Mouse (Mus musculus): ENCODE measurements around the gene Speer4b. TPM values are rescaled to one million over a fixed set of nuclear protein-coding genes. Genes with fewer than 3 reads are reported as not detected.

Speer4b gene
- total and polyA plus RNA-seq, 2 experiments from 2014 or later, result 0.44 TPM; not detected in 1

- H3K4me2 ChIP-seq (ENCODE audit: low read depth), result no peak overlapping the region
- no peak overlapping the region for H3K27ac ChIP-seq (ENCODE audit: low read depth, low read length)
- no peaks in the 10 kb centered on the region; the same call in 1 of the 2 replicates for H3K36me3 ChIP-seq (ENCODE audit: insufficient read depth)
- no peak for TF ChIP-seq CTCF (IDR thresholded peaks at IDR 0.05; ENCODE audit: low read depth)
- DNase-seq (no peak), ATAC-seq (no peak; the same call in 1 of the 2 replicates)
- H3K27me3 ChIP-seq (ENCODE audit: insufficient read depth, low read length), result no peaks in the 10 kb centered on the region
- no peaks in the 10 kb centered on the region for H3K4me1 ChIP-seq (ENCODE audit: insufficient read depth)
- H3K4me3 ChIP-seq (ENCODE audit: low read depth, low read length), result no peak overlapping the region
- WGBS, result 69% methylated on average over 2 of the region's 2 CpGs
- H3K9ac ChIP-seq, result no peak overlapping the region
- no peaks in the 10 kb centered on the region for H3K9me3 ChIP-seq (ENCODE audit: low read length)
Observed at GRCm38 (mm10) chr5:27481706-27482105, 19.5 kb downstream of the Speer4b start.

- Histone ChIP-seq H3K4me1 (ENCODE audit: insufficient read depth) (no peaks in the 10 kb centered on the region), H3K9ac (no peak overlapping the region), H3K27ac (ENCODE audit: low read depth, low read length) (no peak overlapping the region), H3K9me3 (ENCODE audit: low read length) (no peaks in the 10 kb centered on the region), H3K36me3 (ENCODE audit: insufficient read depth) (no peaks in the 10 kb centered on the region; the same call in 1 of the 2 replicates), H3K27me3 (ENCODE audit: insufficient read depth, low read length) (no peaks in the 10 kb centered on the region), H3K4me3 (ENCODE audit: low read depth, low read length) (no peak overlapping the region), H3K4me2 (ENCODE audit: low read depth) (no peak overlapping the region)
- 0 out of 2 replicates have a peak, but pooled peaks have one; percentile 25 for ATAC-seq
- TF ChIP-seq CTCF (IDR thresholded peaks at IDR 0.05; ENCODE audit: low read depth), result no peak
- WGBS, result 74% methylated on average over 4 of the region's 4 CpGs
- DNase-seq, result no peak
Observed at GRCm38 (mm10) chr5:27474964-27475465, 26.2 kb downstream of the Speer4b start.

- no peaks in the 10 kb centered on the region for H3K4me1 ChIP-seq (ENCODE audit: insufficient read depth)
- H3K4me2 ChIP-seq (ENCODE audit: low read depth), result no peak overlapping the region
- DNase-seq, result no peak
- H3K4me3 ChIP-seq (ENCODE audit: low read depth, low read length), result no peak overlapping the region
- no peak for ATAC-seq
- H3K9ac ChIP-seq, result no peak overlapping the region
- no peaks in the 10 kb centered on the region for H3K36me3 ChIP-seq (ENCODE audit: insufficient read depth)
- no peak overlapping the region for H3K27ac ChIP-seq (ENCODE audit: low read depth, low read length)
- TF ChIP-seq CTCF (IDR thresholded peaks at IDR 0.05; ENCODE audit: low read depth), result no peak
- H3K9me3 ChIP-seq (ENCODE audit: low read length), result no peaks in the 10 kb centered on the region
- 84% methylated on average over 1 of the region's 1 CpGs for WGBS
- no peaks in the 10 kb centered on the region for H3K27me3 ChIP-seq (ENCODE audit: insufficient read depth, low read length)
Observed at GRCm38 (mm10) chr5:27457686-27458085, 43.6 kb downstream of the Speer4b start.

GRCm38 (mm10) chr5:27456981-27457380 is 44.3 kb downstream of the Speer4b start:
- H3K4me2 ChIP-seq (ENCODE audit: low read depth), result no peak overlapping the region
- H3K9me3 ChIP-seq (ENCODE audit: low read length), result no peaks in the 10 kb centered on the region
- no peak overlapping the region for H3K4me3 ChIP-seq (ENCODE audit: low read depth, low read length)
- H3K9ac ChIP-seq, result no peak overlapping the region
- H3K4me1 ChIP-seq (ENCODE audit: insufficient read depth), result no peaks in the 10 kb centered on the region
- ATAC-seq, result no peak
- TF ChIP-seq CTCF (IDR thresholded peaks at IDR 0.05; ENCODE audit: low read depth), result no peak
- H3K27me3 ChIP-seq (ENCODE audit: insufficient read depth, low read length), result no peaks in the 10 kb centered on the region
- WGBS, result 55% methylated on average over 1 of the region's 1 CpGs
- H3K27ac ChIP-seq (ENCODE audit: low read depth, low read length), result no peak overlapping the region
- DNase-seq, result no peak
- no peaks in the 10 kb centered on the region for H3K36me3 ChIP-seq (ENCODE audit: insufficient read depth)

GRCm38 (mm10) chr5:27454386-27454785 is 46.9 kb downstream of the Speer4b start:
- no peak for TF ChIP-seq CTCF (IDR thresholded peaks at IDR 0.05; ENCODE audit: low read depth)
- H3K9ac ChIP-seq, result no peak overlapping the region
- no peaks in the 10 kb centered on the region for H3K4me1 ChIP-seq (ENCODE audit: insufficient read depth)
- no peak overlapping the region for H3K27ac ChIP-seq (ENCODE audit: low read depth, low read length)
- no peak overlapping the region for H3K4me2 ChIP-seq (ENCODE audit: low read depth)
- no peaks in the 10 kb centered on the region for H3K9me3 ChIP-seq (ENCODE audit: low read length)
- 78% methylated on average over 3 of the region's 3 CpGs for WGBS
- H3K36me3 ChIP-seq (ENCODE audit: insufficient read depth), result no peaks in the 10 kb centered on the region
- no peak for DNase-seq
- no peak for ATAC-seq
- no peak overlapping the region for H3K4me3 ChIP-seq (ENCODE audit: low read depth, low read length)
- no peaks in the 10 kb centered on the region for H3K27me3 ChIP-seq (ENCODE audit: insufficient read depth, low read length)

GRCm38 (mm10) chr5:27453201-27453845 is 47.9 kb downstream of the Speer4b start:
- ATAC-seq (no peak), DNase-seq (no peak)
- Histone ChIP-seq H3K9me3 (ENCODE audit: low read length) (no peaks in the 10 kb centered on the region), H3K4me2 (ENCODE audit: low read depth) (no peak overlapping the region), H3K27me3 (ENCODE audit: insufficient read depth, low read length) (no peaks in the 10 kb centered on the region), H3K9ac (no peak overlapping the region), H3K36me3 (ENCODE audit: insufficient read depth) (no peaks in the 10 kb centered on the region), H3K4me1 (ENCODE audit: insufficient read depth) (no peaks in the 10 kb centered on the region), H3K4me3 (ENCODE audit: low read depth, low read length) (no peak overlapping the region), H3K27ac (ENCODE audit: low read depth, low read length) (no peak overlapping the region)
- 42% methylated on average over 3 of the region's 3 CpGs for WGBS
- TF ChIP-seq CTCF (IDR thresholded peaks at IDR 0.05; ENCODE audit: low read depth), result no peak
